Mouse (Mus musculus) hindbrain, embryonic 15.5 days (tissue): ENCODE results near the gene Olfr78. TPM values are rescaled to one million over a fixed set of nuclear protein-coding genes. Genes with fewer than 3 reads are reported as not detected.

ENCODE experiments used
- ATAC-seq: fragments of 200-750 bp; cut with Nextera tagmentation; 2 replicates; pipeline ENCODE4 v1.8.0; 2017; ENCODE audit warnings: low read depth, moderate number of reproducible peaks, moderate TSS enrichment; ENCODE audit not compliant: low FRiP score
- H3K27ac ChIP-seq: fragments of 300-500 bp; sonication (generic); replicated peaks from 2 replicates; pipeline ENCODE4 v1.5.1; 2015; ENCODE audit warnings: mild to moderate bottlenecking, inconsistent platforms
- H3K27me3 ChIP-seq: fragments of 300-500 bp; sonication (generic); 2 replicates; pipeline ENCODE4 v1.6.1; 2015; ENCODE audit warnings: control low read depth, inconsistent platforms
- H3K36me3 ChIP-seq: fragments of 300-500 bp; sonication (generic); 2 replicates; pipeline ENCODE4 v1.6.1; 2015; ENCODE audit warnings: control low read depth, inconsistent platforms
- H3K4me1 ChIP-seq: fragments of 300-500 bp; sonication (generic); replicated peaks from 2 replicates; pipeline ENCODE4 v1.6.1; 2015; ENCODE audit warnings: control low read depth, inconsistent platforms
- H3K4me2 ChIP-seq: fragments of 300-500 bp; sonication (generic); 2 replicates; pipeline ENCODE4 v1.6.1; 2015; ENCODE audit warnings: moderate library complexity, mild to moderate bottlenecking, inconsistent platforms
- H3K4me3 ChIP-seq: fragments of 300-500 bp; sonication (generic); 2 replicates; pipeline ENCODE4 v1.5.1; 2015; ENCODE audit warnings: mild to moderate bottlenecking, inconsistent platforms
- H3K9ac ChIP-seq: fragments of 300-500 bp; sonication (generic); 2 replicates; pipeline ENCODE4 v1.6.1; 2015; ENCODE audit warnings: inconsistent platforms
- H3K9me3 ChIP-seq: fragments of 300-500 bp; sonication (generic); 2 replicates; pipeline ENCODE4 v1.6.1; 2016; ENCODE audit warnings: control low read depth, inconsistent platforms
- WGBS: fragments of 180-500 bp; shearing (Covaris S2); methylation state at CpG from one replicate; pipeline ENCODE4 v1.1.7; 2015; 5-methylcytosine and 5-hydroxymethylcytosine counted together
- polyA plus RNA-seq: library from polyadenylated mRNA; unstranded; fragments of >200 nt; fragmentation: Nextera tagmentation; extraction: Ambion mirVana; gene quantifications from 2 replicates; pipeline ENCODE4 v1.2.1, GENCODE M21; 2015

The Olfr78 gene
- 0.12 TPM in 1 of 2 replicates, not detected in the other for polyA plus RNA-seq

- Histone ChIP-seq H3K9me3 (no peaks in the 10 kb centered on the region), H3K9ac (no peak within 1 kb of the TSS), H3K4me3 (no peak within 1 kb of the TSS), H3K36me3 (no peaks in the 10 kb centered on the region), H3K4me2 (no peak within 1 kb of the TSS), H3K27me3 (no peaks in the 10 kb centered on the region), H3K27ac (no peak within 1 kb of the TSS), H3K4me1 (no peaks in the 10 kb centered on the region)
- no peak for ATAC-seq
- WGBS = 76% methylated on average over 4 of the region's 4 CpGs
These were observed at the start of gene Olfr78, which contains the start of gene Olfr560 for GRCm38 (mm10) chr7:102759266-102759665. Gene Olfr78 (minus strand): TSS chr7:102759471. Gene Olfr560 (minus strand): TSS chr7:102759366.

GRCm38 (mm10) chr7:102803180-102803579, 43.9 kb upstream of the Olfr78 start, which contains the start of gene Olfr564:
Gene Olfr564 (plus strand): TSS chr7:102803480.
- ATAC-seq = no peak
- no peak within 1 kb of the TSS for H3K9ac ChIP-seq
- H3K4me3 ChIP-seq = no peak within 1 kb of the TSS
- no peak within 1 kb of the TSS for H3K27ac ChIP-seq
- H3K36me3 ChIP-seq = no peaks in the 10 kb centered on the region
- H3K9me3 ChIP-seq = no peaks in the 10 kb centered on the region
- no peaks in the 10 kb centered on the region for H3K27me3 ChIP-seq
- no peaks in the 10 kb centered on the region for H3K4me1 ChIP-seq
- no peak within 1 kb of the TSS for H3K4me2 ChIP-seq

GRCm38 (mm10) chr7:102770921-102771320, 11.7 kb upstream of the Olfr78 start, which contains the start of gene Olfr561:
Gene Olfr561 (plus strand): TSS chr7:102771221.
- 84% methylated on average over 2 of the region's 2 CpGs for WGBS
- H3K9me3 ChIP-seq = no peaks in the 10 kb centered on the region
- ATAC-seq = no peak
- H3K27me3 ChIP-seq = no peaks in the 10 kb centered on the region
- no peaks in the 10 kb centered on the region for H3K4me1 ChIP-seq
- no peak within 1 kb of the TSS for H3K4me3 ChIP-seq
- H3K27ac ChIP-seq = no peak within 1 kb of the TSS
- no peak within 1 kb of the TSS for H3K9ac ChIP-seq
- H3K4me2 ChIP-seq = no peak within 1 kb of the TSS
- no peaks in the 10 kb centered on the region for H3K36me3 ChIP-seq

DNA sequence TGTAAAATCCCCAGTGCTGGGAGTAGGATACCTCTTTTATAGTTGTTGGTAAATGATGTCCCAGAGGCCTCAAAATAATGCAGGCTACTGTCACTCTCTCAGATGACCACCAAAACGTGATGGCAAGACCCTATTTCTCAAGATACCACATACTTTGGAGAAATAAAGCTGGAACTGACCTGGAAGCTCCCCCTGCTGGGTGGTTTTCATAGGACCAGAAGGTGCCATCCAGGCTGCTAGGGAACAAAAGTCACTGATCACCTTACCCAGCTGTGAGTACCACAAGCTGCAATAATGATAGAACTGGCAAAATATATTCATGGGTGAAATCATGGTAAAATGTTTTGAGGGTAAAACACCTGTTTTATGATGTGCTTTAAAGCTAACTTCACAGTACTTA, 7.2 kb downstream of the Olfr78 start:
- Histone ChIP-seq H3K4me1 (no peaks in the 10 kb centered on the region), H3K36me3 (no peaks in the 10 kb centered on the region), H3K27ac (no peak overlapping the region), H3K9ac (no peak overlapping the region), H3K27me3 (no peaks in the 10 kb centered on the region), H3K4me3 (no peak overlapping the region), H3K9me3 (no peaks in the 10 kb centered on the region), H3K4me2 (no peak overlapping the region)
- WGBS = 28% methylated on average over 1 of the region's 1 CpGs
- no peak for ATAC-seq

DNA sequence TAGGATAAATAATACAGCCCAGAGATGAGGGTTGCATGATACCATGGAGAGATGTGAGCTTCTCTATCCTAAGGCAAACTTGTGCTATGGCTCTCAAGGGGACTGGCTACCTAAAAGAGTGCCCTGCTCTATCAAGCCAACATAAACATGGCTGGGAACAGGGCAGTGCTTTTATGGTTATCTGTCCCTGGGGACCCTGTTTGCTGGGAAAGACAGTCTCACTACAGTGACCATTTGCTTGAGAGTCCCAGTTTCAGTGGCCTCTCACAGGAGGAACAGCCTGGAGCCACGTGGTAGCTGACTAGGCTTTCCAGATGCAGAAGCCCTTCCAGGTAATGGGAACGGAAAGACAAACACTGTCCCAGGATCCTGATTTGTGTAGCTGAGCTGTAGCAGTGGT, 21.6 kb downstream of the Olfr78 start:
- H3K4me1 ChIP-seq = no peaks in the 10 kb centered on the region
- no peaks in the 10 kb centered on the region for H3K9me3 ChIP-seq
- 61% methylated on average over 2 of the region's 2 CpGs for WGBS
- no peak overlapping the region for H3K4me3 ChIP-seq
- H3K9ac ChIP-seq = no peak overlapping the region
- H3K27me3 ChIP-seq = no peaks in the 10 kb centered on the region
- no peak for ATAC-seq
- no peaks in the 10 kb centered on the region for H3K36me3 ChIP-seq
- H3K27ac ChIP-seq = no peak overlapping the region
- H3K4me2 ChIP-seq = no peak overlapping the region

DNA sequence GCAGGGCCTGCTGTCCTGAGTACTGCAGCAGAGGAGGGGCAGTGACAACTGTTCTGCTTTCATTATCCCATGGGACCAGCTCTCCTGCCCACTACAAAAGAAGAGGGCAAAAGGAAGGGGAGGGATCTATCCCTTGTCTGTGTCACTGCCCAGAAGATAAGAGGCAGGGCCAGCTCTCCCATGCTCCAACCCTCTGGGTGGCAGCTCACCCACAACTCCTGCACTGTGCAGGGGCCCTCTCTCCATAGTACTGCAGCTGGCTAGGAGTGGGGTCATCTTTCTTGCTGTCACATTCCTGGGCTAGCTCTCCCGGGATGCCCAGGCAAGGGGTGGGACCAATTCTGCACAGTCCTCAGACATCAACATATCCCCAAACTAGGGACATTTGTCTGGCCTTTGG, 25.5 kb downstream of the Olfr78 start:
- peak; percentile 59; the same call in 1 of the 2 replicates for ATAC-seq

DNA sequence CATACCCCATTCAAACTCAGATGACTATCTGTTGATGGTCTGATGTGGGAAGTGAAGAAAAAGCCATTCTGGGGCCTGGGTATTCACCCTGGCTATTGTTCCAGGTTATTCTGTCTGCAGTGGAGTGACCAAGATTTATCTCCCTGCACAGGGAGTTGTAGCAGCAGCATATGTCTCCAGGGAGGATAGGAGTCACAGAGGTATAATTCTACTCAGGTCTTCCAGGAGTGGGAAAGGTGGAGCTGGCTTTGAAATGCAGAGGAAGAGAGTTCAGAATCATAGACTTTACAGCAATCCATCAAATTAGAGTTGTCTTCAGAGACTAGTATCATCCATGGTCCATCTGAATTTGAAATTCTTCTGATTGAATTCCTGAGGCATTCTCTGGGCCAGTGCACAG, 31.9 kb downstream of the Olfr78 start, which contains the start of gene Olfr559:
Gene Olfr559 (minus strand): TSS at position 101 of the 400 bp plus-strand sequence.
- Histone ChIP-seq H3K9me3 (no peaks in the 10 kb centered on the region), H3K9ac (no peak within 1 kb of the TSS), H3K4me2 (no peak within 1 kb of the TSS), H3K27me3 (no peaks in the 10 kb centered on the region), H3K4me1 (no peaks in the 10 kb centered on the region), H3K36me3 (no peaks in the 10 kb centered on the region), H3K4me3 (no peak within 1 kb of the TSS), H3K27ac (no peak within 1 kb of the TSS)
- ATAC-seq = no peak

More for the DNA sequence above, 25.5 kb downstream of the Olfr78 start:
- H3K4me3 ChIP-seq = no peak overlapping the region
- H3K27ac ChIP-seq = no peak overlapping the region
- no peaks in the 10 kb centered on the region for H3K27me3 ChIP-seq
- no peaks in the 10 kb centered on the region for H3K9me3 ChIP-seq
- no peak overlapping the region for H3K4me2 ChIP-seq
- no peak overlapping the region for H3K9ac ChIP-seq
- WGBS = 41% methylated on average over 1 of the region's 1 CpGs
- no peaks in the 10 kb centered on the region for H3K36me3 ChIP-seq
- no peaks in the 10 kb centered on the region for H3K4me1 ChIP-seq

GRCm38 (mm10) chr7:102718970-102719369, 40.3 kb downstream of the Olfr78 start, which contains the start of gene Olfr33:
Gene Olfr33 (minus strand): TSS chr7:102719070.
- Histone ChIP-seq H3K4me1 (no peaks in the 10 kb centered on the region), H3K9me3 (no peaks in the 10 kb centered on the region), H3K27me3 (no peaks in the 10 kb centered on the region), H3K4me2 (no peak within 1 kb of the TSS), H3K27ac (no peak within 1 kb of the TSS), H3K4me3 (no peak within 1 kb of the TSS), H3K36me3 (no peaks in the 10 kb centered on the region), H3K9ac (no peak within 1 kb of the TSS)
- 43% methylated on average over 1 of the region's 1 CpGs for WGBS
- ATAC-seq = no peak

GRCm38 (mm10) chr7:102701915-102702314, 57.4 kb downstream of the Olfr78 start, which contains the start of gene Olfr558:
Gene Olfr558 (plus strand): TSS chr7:102702215.
- ATAC-seq = no peak
- Histone ChIP-seq H3K9ac (no peak within 1 kb of the TSS), H3K9me3 (no peaks in the 10 kb centered on the region), H3K36me3 (no peaks in the 10 kb centered on the region), H3K4me1 (no peaks in the 10 kb centered on the region), H3K27ac (no peak within 1 kb of the TSS), H3K4me2 (no peak within 1 kb of the TSS), H3K4me3 (no peak within 1 kb of the TSS), H3K27me3 (no peaks in the 10 kb centered on the region)

DNA sequence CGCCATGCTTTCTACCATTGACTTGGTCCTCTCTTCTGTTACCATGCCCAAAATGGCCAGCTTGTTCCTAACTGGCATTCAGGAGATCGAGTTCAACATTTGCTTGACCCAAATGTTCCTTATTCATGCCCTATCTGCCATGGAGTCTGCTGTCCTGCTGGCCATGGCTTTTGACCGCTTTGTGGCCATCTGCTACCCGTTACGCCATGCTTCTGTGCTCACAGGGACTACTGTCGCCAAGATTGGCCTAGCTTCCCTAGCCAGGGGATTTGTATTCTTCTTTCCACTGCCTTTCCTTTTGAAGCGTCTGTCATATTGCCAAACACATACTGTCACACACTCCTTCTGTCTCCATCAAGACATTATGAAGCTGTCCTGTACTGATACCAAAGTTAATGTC, 60.8 kb downstream of the Olfr78 start:
- no peaks in the 10 kb centered on the region for H3K36me3 ChIP-seq
- no peaks in the 10 kb centered on the region for H3K4me1 ChIP-seq
- no peak overlapping the region for H3K27ac ChIP-seq
- no peak for ATAC-seq
- no peaks in the 10 kb centered on the region for H3K9me3 ChIP-seq
- H3K9ac ChIP-seq = no peak overlapping the region
- H3K27me3 ChIP-seq = no peaks in the 10 kb centered on the region
- 91% methylated on average over 7 of the region's 7 CpGs for WGBS
- no peak overlapping the region for H3K4me3 ChIP-seq
- no peak overlapping the region for H3K4me2 ChIP-seq

GRCm38 (mm10) chr7:102695358-102696125, 63.7 kb downstream of the Olfr78 start, which contains the start of gene Olfr557:
Gene Olfr557 (plus strand): TSS chr7:102695910.
- no peaks in the 10 kb centered on the region for H3K9me3 ChIP-seq
- 81% methylated on average over 5 of the region's 5 CpGs for WGBS

More at GRCm38 (mm10) chr7:102695358-102696125, 63.7 kb downstream of the Olfr78 start, which contains the start of gene Olfr557:
- no peaks in the 10 kb centered on the region for H3K36me3 ChIP-seq
- no peaks in the 10 kb centered on the region for H3K4me1 ChIP-seq
- no peak within 1 kb of the TSS for H3K9ac ChIP-seq
- H3K27me3 ChIP-seq = no peaks in the 10 kb centered on the region
- H3K4me2 ChIP-seq = no peak within 1 kb of the TSS
- no peak within 1 kb of the TSS for H3K27ac ChIP-seq
- no peak for ATAC-seq
- no peak within 1 kb of the TSS for H3K4me3 ChIP-seq
